Mouse (Mus musculus) liver, postnatal 0 days (tissue): ENCODE measurements around the gene Acy3.

ENCODE experiments used
- CTCF ChIP-seq: sonication (generic); IDR thresholded peaks from 2 replicates; pipeline ENCODE4 v1.5.1; 2016; ENCODE audit warnings: antibody characterized with exemption, low read depth
- EP300 ChIP-seq: IDR thresholded peaks from 2 replicates; pipeline ENCODE4 v1.6.1; 2016; ENCODE audit warnings: antibody characterized with exemption, low read depth, mild to moderate bottlenecking

DNA sequence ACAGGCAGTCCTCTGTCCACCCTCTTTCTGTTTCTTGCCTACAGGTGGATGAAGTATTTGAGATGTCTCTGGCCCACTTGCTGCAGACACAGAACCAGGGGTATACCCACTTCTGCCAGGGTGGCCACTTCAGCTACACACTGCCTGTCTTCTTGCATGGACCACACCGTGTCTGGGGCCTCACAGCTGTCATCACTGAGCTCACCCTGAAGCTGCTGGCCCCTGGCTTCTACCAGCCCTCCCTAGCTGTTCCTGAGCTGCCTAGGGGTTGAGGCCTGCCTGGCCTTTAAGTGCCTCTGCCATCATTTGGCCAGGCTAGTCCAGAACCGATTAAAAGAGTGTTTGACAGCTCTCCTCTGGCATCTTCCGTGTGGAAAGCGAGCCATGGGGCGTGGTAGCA is 15.4 kb downstream of the Acy3 start:
- no peak for TF ChIP-seq CTCF
- no peak for TF ChIP-seq EP300
